Mouse (Mus musculus) layer of hippocampus, postnatal 25 days (tissue): ENCODE results near the gene Crb3. TPM values are rescaled to one million over a fixed set of nuclear protein-coding genes. Genes with fewer than 3 reads are reported as not detected.
A peak's percentile ranks its signal among the peaks of the same experiment; 100 is the strongest.

Source experiments
- DNase-seq, 2 experiments: peaks; one replicate each; pipeline ENCODE4 v3.0.0; 2022; ENCODE audit warnings: mixed read lengths in 2 of 2, low spot score in 1 of 2; ENCODE audit errors: extremely low spot score in 1 of 2
- total RNA-seq, 2 experiments: library from RNA; stranded (reverse); gene quantifications; 2 replicates each; pipeline ENCODE4 v1.2.3; 2021

Crb3 gene
- total RNA-seq, 2 experiments from 2014 or later: 0.99 TPM; not detected in 1

- DNase-seq: no peak
Observed at GRCm38 (mm10) chr17:57104496-57104895, 45.6 kb downstream of the Crb3 start.

GRCm38 (mm10) chr17:57105181-57106034 lies 46.5 kb downstream of the Crb3 start, which contains the start of gene Tnfsf9:
Gene Tnfsf9 (plus strand): TSS chr17:57105325.
- DNase-seq: peak; percentile 18 to 28

DNA sequence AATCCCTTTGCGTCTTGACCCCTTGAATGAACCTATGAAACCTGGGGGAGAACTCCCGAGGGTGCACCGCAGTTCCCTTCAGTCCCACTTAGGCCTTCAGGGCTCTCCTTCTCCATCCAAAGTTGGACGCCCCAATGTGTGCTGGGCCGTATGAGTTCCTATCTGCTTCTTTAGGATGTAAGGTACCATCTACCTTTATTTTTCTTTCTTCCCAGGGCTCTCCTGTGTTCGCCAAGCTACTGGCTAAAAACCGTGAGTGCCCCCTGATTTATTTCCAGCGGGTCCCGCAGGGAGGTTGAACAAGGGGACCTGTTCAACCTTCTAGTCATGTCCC lies 47.1 kb downstream of the Crb3 start:
- DNase-seq: no peak

- DNase-seq: no peak
Observed at GRCm38 (mm10) chr17:57107064-57107463, 48.2 kb downstream of the Crb3 start.

- no peak for DNase-seq
Observed at GRCm38 (mm10) chr17:57108040-57108665, 49.2 kb downstream of the Crb3 start.

DNA sequence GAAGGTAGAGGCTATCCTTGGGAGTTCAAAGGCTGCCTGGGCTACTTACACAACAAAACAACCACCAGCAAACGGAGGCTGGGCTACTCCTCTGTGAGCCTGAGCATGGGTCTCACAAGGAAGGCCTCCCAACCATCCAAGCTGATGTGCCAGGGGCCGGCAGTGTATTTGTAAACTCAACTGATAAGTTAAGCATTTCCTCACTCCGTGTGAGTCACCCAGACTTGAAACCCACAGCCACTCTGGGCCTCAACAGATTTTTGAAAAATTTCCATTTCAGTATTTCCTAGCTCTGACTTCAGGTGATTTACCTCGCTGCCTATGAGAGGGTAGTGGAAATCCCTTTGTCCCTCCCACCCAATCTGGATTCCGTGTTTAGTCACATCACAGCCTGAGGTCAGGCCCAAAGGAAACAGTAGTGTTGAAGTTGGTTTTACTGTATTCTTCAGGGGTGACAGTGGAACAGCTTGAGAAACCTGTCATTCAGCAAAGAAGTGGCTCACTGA lies 49.8 kb downstream of the Crb3 start:
- no peak for DNase-seq

- DNase-seq: no peak
Observed at GRCm38 (mm10) chr17:57110005-57110404, 51.1 kb downstream of the Crb3 start.

DNA sequence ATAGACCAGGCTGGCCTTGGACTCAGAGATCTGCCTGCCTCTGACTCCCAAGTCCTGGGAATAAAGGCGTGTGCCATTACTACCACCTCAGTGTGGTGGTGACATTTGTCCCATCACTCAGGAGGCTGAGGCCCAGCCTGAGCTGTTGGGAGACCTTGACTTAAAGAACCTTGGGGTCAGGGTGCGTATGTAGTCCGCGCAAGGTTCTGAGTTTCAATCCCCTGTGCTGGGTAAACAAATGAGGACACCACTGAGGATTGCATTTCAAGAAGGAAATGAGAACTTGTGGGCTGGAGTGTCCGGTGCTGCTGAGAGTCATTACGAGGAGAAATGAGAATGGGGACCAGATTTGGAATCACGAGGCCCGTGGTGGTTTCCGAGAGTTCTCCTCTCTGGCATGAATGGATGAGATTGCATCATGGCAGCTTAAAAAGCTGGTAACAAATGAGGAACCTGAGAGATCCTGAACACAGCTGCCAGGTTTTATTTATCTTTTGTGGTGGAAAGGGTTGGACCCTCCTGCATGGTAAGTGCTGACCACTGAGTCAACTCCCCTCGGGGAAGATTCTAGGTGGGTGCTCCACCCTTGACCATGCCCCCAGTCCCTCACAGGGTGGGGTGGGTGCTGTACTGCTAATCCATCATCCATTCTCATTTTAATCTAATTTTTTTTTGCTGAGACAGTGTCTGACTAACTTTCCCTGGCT lies 54.0 kb downstream of the Crb3 start:
- DNase-seq: no peak

Other genes starting within 250 kb of the Crb3 start
- gene Rfx2, start 228.1 kb upstream of the Crb3 start, total RNA-seq: 1 to 10 TPM; 3.8 to 4.4 TPM
- not detected for gene Acsbg2, start 184.7 kb upstream of the Crb3 start, total RNA-seq
- under 1 TPM; 0.10 to 0.14 TPM for gene 1700061G19Rik, start 183.6 kb upstream of the Crb3 start, total RNA-seq
- gene Mllt1, start 123.7 kb upstream of the Crb3 start, total RNA-seq: 10 to 100 TPM; 66.7 to 79.9 TPM
- gene Acer1, start 77.0 kb upstream of the Crb3 start, total RNA-seq: not detected
- 10 to 100 TPM; 57.8 to 68.3 TPM for gene Clpp, start 68.8 kb upstream of the Crb3 start, total RNA-seq
- 10 to 100 TPM; 22.8 to 24.1 TPM for gene Alkbh7, start 61.8 kb upstream of the Crb3 start, total RNA-seq
- gene Pspn, start 59.1 kb upstream of the Crb3 start, total RNA-seq: not detected
- 10 to 100 TPM; 59.7 to 60.1 TPM for gene Gtf2f1, start 47.8 kb upstream of the Crb3 start, total RNA-seq
- gene Gm17949, start 47.6 kb upstream of the Crb3 start, total RNA-seq: not detected
- gene Khsrp, start 27.6 kb upstream of the Crb3 start, total RNA-seq: 100 to 1,000 TPM; 113 to 117 TPM
- gene Slc25a41, start 17.5 kb upstream of the Crb3 start, total RNA-seq: under 1 TPM in 1 of 2 experiments, not detected in 1; 0.22 TPM
- 100 to 1,000 TPM; 351 to 373 TPM for gene Slc25a23, start 758 bp downstream of the Crb3 start, total RNA-seq
- 1 to 10 TPM in 1 of 2 experiments, under 1 TPM in 1; 0.47 to 2.0 TPM for gene Dennd1c, start 19.4 kb downstream of the Crb3 start, total RNA-seq
- gene Tubb4a, start 28.7 kb downstream of the Crb3 start, total RNA-seq: 100 to 1,000 TPM; 633 to 647 TPM
- gene Tnfsf9, start 46.2 kb downstream of the Crb3 start, total RNA-seq: under 1 TPM; 0.54 to 0.85 TPM
- under 1 TPM in 1 of 2 experiments, not detected in 1; 0.61 TPM for gene Cd70, start 90.7 kb downstream of the Crb3 start, total RNA-seq
- not detected for gene Tnfsf14, start 135.1 kb downstream of the Crb3 start, total RNA-seq
- 1 to 10 TPM in 1 of 2 experiments, under 1 TPM in 1; 0.98 to 1.3 TPM for gene C3, start 169.0 kb downstream of the Crb3 start, total RNA-seq
- gene Gpr108, start 189.3 kb downstream of the Crb3 start, total RNA-seq: 10 to 100 TPM; 20.4 to 23.3 TPM
- gene Trip10, start 190.3 kb downstream of the Crb3 start, total RNA-seq: 1 to 10 TPM; 5.9 to 7.4 TPM
- 1 to 10 TPM; 3.3 to 3.5 TPM for gene Vav1, start 220.0 kb downstream of the Crb3 start, total RNA-seq